Comparison of ENCODE assay signal across 15 mouse cellular contexts in the genomic region with DNA sequence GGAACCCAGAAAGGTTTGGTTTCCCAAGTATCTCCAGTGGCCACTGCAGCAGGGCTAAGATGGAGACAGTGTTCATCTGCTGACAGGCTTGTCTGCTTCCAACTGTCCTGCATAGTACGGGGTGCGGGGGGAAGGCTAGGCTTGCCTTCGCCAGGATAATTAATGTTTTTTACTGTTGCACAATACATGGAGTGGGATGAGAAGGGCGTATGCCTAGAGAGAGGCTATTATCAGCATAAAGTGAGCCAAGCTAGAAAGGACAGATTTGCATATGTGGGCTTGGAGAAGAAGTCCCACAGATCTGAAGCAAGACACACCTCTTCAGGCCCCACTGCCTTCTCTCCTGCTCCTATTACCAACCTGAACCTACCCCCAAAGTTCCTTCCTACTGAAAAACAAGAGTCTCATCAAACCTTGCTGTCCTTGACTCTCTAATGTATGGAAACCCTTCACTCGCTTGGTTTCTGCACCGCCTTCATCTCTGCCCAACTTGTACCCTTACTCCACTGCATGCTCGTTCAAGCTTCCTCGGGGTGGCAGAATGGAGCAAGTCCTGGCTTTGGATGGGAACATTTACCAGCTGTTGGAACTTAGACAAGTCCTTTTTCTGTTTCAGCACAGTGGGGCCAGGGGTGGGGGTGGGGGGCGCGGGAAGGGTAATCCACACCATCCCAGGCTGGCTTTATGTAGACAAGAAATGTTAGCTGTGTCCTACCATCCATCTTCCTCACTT. TPM values are rescaled to one million over a fixed set of nuclear protein-coding genes. Genes with fewer than 3 reads are reported as not detected.
A peak's percentile ranks its signal among the peaks of the same experiment; 100 is the strongest.
DNase-seq lines count a peak whose midpoint lies in the region; ATAC-seq and TF ChIP-seq lines count a peak whose summit lies in the region.
"Had no signal": no experiment of that assay in that cellular context is flagged by ENCODE, and none has a peak within 500 bp of the region (broad histone marks: within the 10 kb centered on the region; RNA-seq: fewer than 3 reads in every experiment).

No protein-coding gene starts in this region.

- 76% methylated on average over 10 of the region's 10 CpGs for WGBS in heart, embryonic 12.5 days
- WGBS in lung, embryonic 14.5 days, result 60% methylated on average over 10 of the region's 10 CpGs
- 86% methylated on average over 10 of the region's 10 CpGs for WGBS in midbrain, embryonic 15.5 days
- WGBS in forebrain, embryonic 11.5 days, result 85% methylated on average over 10 of the region's 10 CpGs

- H3K9ac ChIP-seq in heart, embryonic 12.5 days, result no peak overlapping the region
- no peak overlapping the region for H3K9ac ChIP-seq in lung, embryonic 14.5 days
- no peak overlapping the region for H3K9ac ChIP-seq in midbrain, embryonic 15.5 days
- no peak overlapping the region for H3K9ac ChIP-seq in forebrain, embryonic 11.5 days (ENCODE audit: low read length)
- H3K9ac ChIP-seq: embryonic facial prominence, embryonic 15.5 days; hindbrain, embryonic 13.5 days had no signal

- peaks cover 10% of the 10 kb centered on the region for H3K4me1 ChIP-seq in heart, embryonic 12.5 days (replicated peaks)
- H3K4me1 ChIP-seq in lung, embryonic 14.5 days (ENCODE audit: insufficient read depth), result no peaks in the 10 kb centered on the region
- H3K4me1 ChIP-seq in cortical plate, adult 2 months (ENCODE audit: control insufficient read depth, insufficient read depth, low read length), result peaks cover 9% of the 10 kb centered on the region
- no peaks in the 10 kb centered on the region; the same call in 1 of the 2 replicates for H3K4me1 ChIP-seq in midbrain, embryonic 15.5 days
- no peaks in the 10 kb centered on the region for H3K4me1 ChIP-seq in forebrain, embryonic 11.5 days (replicated peaks; ENCODE audit: control insufficient read depth, insufficient read depth, low read length)
- H3K4me1 ChIP-seq: embryonic facial prominence, embryonic 15.5 days had no signal

- H3K4me3 ChIP-seq in heart, embryonic 12.5 days, result no peak overlapping the region
- no peak overlapping the region for H3K4me3 ChIP-seq in lung, embryonic 14.5 days (ENCODE audit: low read depth, low read length)
- H3K4me3 ChIP-seq in cortical plate, adult 2 months (ENCODE audit: insufficient read depth, low read length), result no peak overlapping the region
- H3K4me3 ChIP-seq in midbrain, embryonic 15.5 days, result no peak overlapping the region
- H3K4me3 ChIP-seq in forebrain, embryonic 11.5 days (ENCODE audit: low read depth, low read length), result no peak overlapping the region
- H3K4me3 ChIP-seq: embryonic facial prominence, embryonic 15.5 days; hindbrain, embryonic 13.5 days; midbrain, embryonic 10.5 days had no signal

- 0 out of 2 replicates have a peak, but pooled peaks cover 2% of the 10 kb centered on the region for H3K27me3 ChIP-seq in heart, embryonic 12.5 days (replicated peaks)
- H3K27me3 ChIP-seq in lung, embryonic 14.5 days (ENCODE audit: insufficient read depth, low read length), result no peaks in the 10 kb centered on the region
- H3K27me3 ChIP-seq in midbrain, embryonic 15.5 days (replicated peaks), result no peaks in the 10 kb centered on the region
- H3K27me3 ChIP-seq in forebrain, embryonic 11.5 days (ENCODE audit: control insufficient read depth, insufficient read depth, low read length), result no peaks in the 10 kb centered on the region
- H3K27me3 ChIP-seq: embryonic facial prominence, embryonic 15.5 days; hindbrain, embryonic 13.5 days had no signal

- no peak for TF ChIP-seq CTCF in lung, embryonic 14.5 days (IDR thresholded peaks at IDR 0.05; ENCODE audit: low read depth)
- peak; percentile 31; the same call in 1 of the 2 replicates for TF ChIP-seq CTCF in cortical plate, adult 2 months (IDR thresholded peaks at IDR 0.05; ENCODE audit: extremely low read depth, insufficient read depth, low read length)

- H3K4me2 ChIP-seq in heart, embryonic 12.5 days, result no peak overlapping the region
- no peak overlapping the region for H3K4me2 ChIP-seq in lung, embryonic 14.5 days
- H3K4me2 ChIP-seq in midbrain, embryonic 15.5 days, result no peak overlapping the region
- H3K4me2 ChIP-seq in forebrain, embryonic 11.5 days (ENCODE audit: low read depth, low read length, severe bottlenecking), result no peak overlapping the region
- H3K4me2 ChIP-seq: embryonic facial prominence, embryonic 15.5 days; hindbrain, embryonic 13.5 days had no signal

- no peaks in the 10 kb centered on the region for H3K9me3 ChIP-seq in heart, embryonic 12.5 days (replicated peaks)
- H3K9me3 ChIP-seq in lung, embryonic 14.5 days (ENCODE audit: low read depth, low read length), result no peaks in the 10 kb centered on the region
- H3K9me3 ChIP-seq in midbrain, embryonic 15.5 days, result no peaks in the 10 kb centered on the region
- no peaks in the 10 kb centered on the region for H3K9me3 ChIP-seq in forebrain, embryonic 11.5 days (ENCODE audit: control insufficient read depth, low read length)
- H3K9me3 ChIP-seq: embryonic facial prominence, embryonic 15.5 days; hindbrain, embryonic 13.5 days; midbrain, embryonic 10.5 days had no signal

- no peak overlapping the region for H3K27ac ChIP-seq in heart, embryonic 12.5 days (ENCODE audit: poor library complexity, severe bottlenecking)
- no peak overlapping the region for H3K27ac ChIP-seq in lung, embryonic 14.5 days (ENCODE audit: low read depth)
- peak overlapping the region; percentile 27; the same call in 1 of the 2 replicates for H3K27ac ChIP-seq in cortical plate, adult 2 months (ENCODE audit: insufficient read depth, low read length)
- no peak overlapping the region for H3K27ac ChIP-seq in midbrain, embryonic 15.5 days
- no peak overlapping the region for H3K27ac ChIP-seq in forebrain, embryonic 11.5 days (ENCODE audit: low read depth, low read length)
- H3K27ac ChIP-seq: embryonic facial prominence, embryonic 15.5 days; hindbrain, embryonic 13.5 days; midbrain, embryonic 10.5 days had no signal

- DNase-seq in heart, adult 9 months (ENCODE audit: low spot score in 2 of 2), result peak; percentile 58 to 59
- DNase-seq in lung, embryonic 14.5 days, result peak; percentile 67
- no peak for DNase-seq in lung, postnatal 4 days
- DNase-seq in lung, postnatal 25 days (ENCODE audit: low spot score), result peak; percentile 27
- DNase-seq in forebrain, embryonic 11.5 days (ENCODE audit: low spot score), result no peak
- DNase-seq: cerebellum, postnatal 10 days; thymus, postnatal 36 days had no signal

- ATAC-seq in heart, embryonic 12.5 days (ENCODE audit: insufficient number of reproducible peaks, low FRiP score), result no peak
- ATAC-seq in lung, embryonic 14.5 days (ENCODE audit: insufficient read depth), result peak; percentile 79
- no peak for ATAC-seq in midbrain, embryonic 15.5 days (replicated peaks)
- ATAC-seq in forebrain, embryonic 11.5 days (replicated peaks; ENCODE audit: low FRiP score), result no peak

- peak; percentile 4; the same call in 1 of the 2 replicates for TF ChIP-seq POLR2A in cortical plate, adult 2 months (IDR thresholded peaks at IDR 0.05; ENCODE audit: extremely low read depth, insufficient read depth, low read length)

- peaks cover 52% of the 10 kb centered on the region for H3K36me3 ChIP-seq in heart, embryonic 12.5 days
- no peaks in the 10 kb centered on the region for H3K36me3 ChIP-seq in lung, embryonic 14.5 days (ENCODE audit: insufficient read depth)
- no peaks in the 10 kb centered on the region for H3K36me3 ChIP-seq in midbrain, embryonic 15.5 days (replicated peaks)
- no peaks in the 10 kb centered on the region for H3K36me3 ChIP-seq in forebrain, embryonic 11.5 days (ENCODE audit: control insufficient read depth, insufficient read depth, low read length)
- H3K36me3 ChIP-seq: embryonic facial prominence, embryonic 15.5 days; midbrain, embryonic 10.5 days had no signal

RNA-seq across cellular contexts. Expression of a gene that starts 16.2 kb away (rescaled TPM):
- polyA plus RNA-seq in heart, embryonic 12.5 days (2016; fragmentation: Nextera tagmentation; extraction: Ambion mirVana), result 23.4 and 25.9 TPM in 2 replicates
- 1.3 and 1.4 TPM in 2 replicates for polyA plus RNA-seq in lung, embryonic 14.5 days (2014; fragmentation: Nextera tagmentation; extraction: Ambion mirVana)
- polyA plus RNA-seq in cortical plate, adult 2 months (2012; rRNA removed), result 534 and 567 TPM in 2 replicates
- 56.5 and 63.1 TPM in 2 replicates for polyA plus RNA-seq in midbrain, embryonic 15.5 days (2015; fragmentation: Nextera tagmentation; extraction: Ambion mirVana)
- 1.5 and 2.1 TPM in 2 replicates for polyA plus RNA-seq in forebrain, embryonic 11.5 days (2014; fragmentation: Nextera tagmentation; extraction: Ambion mirVana)

RNA-seq across cellular contexts. Expression of a gene that starts 20.2 kb away (rescaled TPM):
- polyA plus RNA-seq in heart, embryonic 12.5 days (2016; fragmentation: Nextera tagmentation; extraction: Ambion mirVana), result 24.0 and 26.1 TPM in 2 replicates
- polyA plus RNA-seq in lung, embryonic 14.5 days (2014; fragmentation: Nextera tagmentation; extraction: Ambion mirVana), result 38.6 and 47.8 TPM in 2 replicates
- polyA plus RNA-seq in cortical plate, adult 2 months (2012; rRNA removed), result 318 and 326 TPM in 2 replicates
- 66.2 and 77.2 TPM in 2 replicates for polyA plus RNA-seq in midbrain, embryonic 15.5 days (2015; fragmentation: Nextera tagmentation; extraction: Ambion mirVana)
- 104 and 122 TPM in 2 replicates for polyA plus RNA-seq in forebrain, embryonic 11.5 days (2014; fragmentation: Nextera tagmentation; extraction: Ambion mirVana)

RNA-seq across cellular contexts. Expression of a gene that starts 23.5 kb away (rescaled TPM):
- 0.17 and 0.19 TPM in 2 replicates for polyA plus RNA-seq in heart, embryonic 12.5 days (2016; fragmentation: Nextera tagmentation; extraction: Ambion mirVana)
- polyA plus RNA-seq in lung, embryonic 14.5 days (2014; fragmentation: Nextera tagmentation; extraction: Ambion mirVana), result not detected in 2 replicates
- polyA plus RNA-seq in cortical plate, adult 2 months (2012; rRNA removed), result not detected in 2 replicates
- polyA plus RNA-seq in midbrain, embryonic 15.5 days (2015; fragmentation: Nextera tagmentation; extraction: Ambion mirVana), result 0.05 TPM in 1 of 2 replicates, not detected in the other
- polyA plus RNA-seq in forebrain, embryonic 11.5 days (2014; fragmentation: Nextera tagmentation; extraction: Ambion mirVana), result 0.08 TPM in 1 of 2 replicates, not detected in the other
- polyA plus RNA-seq: embryonic facial prominence, embryonic 15.5 days; hindbrain, embryonic 13.5 days; midbrain, embryonic 10.5 days; neural tube, embryonic 14.5 days; small intestine, adult 2 months had no signal

RNA-seq across cellular contexts. Expression of a gene that starts 47.4 kb away (rescaled TPM):
- not detected in 2 replicates for polyA plus RNA-seq in heart, embryonic 12.5 days (2016; fragmentation: Nextera tagmentation; extraction: Ambion mirVana)
- polyA plus RNA-seq in lung, embryonic 14.5 days (2014; fragmentation: Nextera tagmentation; extraction: Ambion mirVana), result 0.04 TPM in 1 of 2 replicates, not detected in the other
- 169 and 180 TPM in 2 replicates for polyA plus RNA-seq in cortical plate, adult 2 months (2012; rRNA removed)
- polyA plus RNA-seq in midbrain, embryonic 15.5 days (2015; fragmentation: Nextera tagmentation; extraction: Ambion mirVana), result 5.6 and 5.9 TPM in 2 replicates
- 0.68 and 0.89 TPM in 2 replicates for polyA plus RNA-seq in forebrain, embryonic 11.5 days (2014; fragmentation: Nextera tagmentation; extraction: Ambion mirVana)
- polyA plus RNA-seq: small intestine, adult 2 months had no signal

RNA-seq across cellular contexts. Expression of a gene that starts 59.3 kb away (rescaled TPM):
- polyA plus RNA-seq in heart, embryonic 12.5 days (2016; fragmentation: Nextera tagmentation; extraction: Ambion mirVana), result not detected in 2 replicates
- polyA plus RNA-seq in lung, embryonic 14.5 days (2014; fragmentation: Nextera tagmentation; extraction: Ambion mirVana), result 0.18 and 0.24 TPM in 2 replicates
- polyA plus RNA-seq in cortical plate, adult 2 months (2012; rRNA removed), result 96.8 and 102 TPM in 2 replicates
- 1.8 TPM in 2 replicates for polyA plus RNA-seq in midbrain, embryonic 15.5 days (2015; fragmentation: Nextera tagmentation; extraction: Ambion mirVana)
- 0.69 and 0.73 TPM in 2 replicates for polyA plus RNA-seq in forebrain, embryonic 11.5 days (2014; fragmentation: Nextera tagmentation; extraction: Ambion mirVana)

Comparison
In these comparisons a context has a peak if more than half of its experiments do, and no peak if none do; other contexts are left out.
1. DNase-seq: peak in heart, adult 9 months (2 of 2), lung, embryonic 14.5 days (single experiment) and lung, postnatal 25 days (single experiment); none in lung, postnatal 4 days (0 of 2) and forebrain, embryonic 11.5 days (single experiment).